Mouse (Mus musculus) testis, adult 2 months (tissue): Measurements from ENCODE around the gene Abcc2.

Source experiments
- CTCF ChIP-seq: fragments of 200-500 bp; IDR thresholded peaks from 2 replicates; pipeline ENCODE4 v1.5.1; 2012; ENCODE audit warnings: low read depth, mild to moderate bottlenecking, inconsistent platforms, low read length, moderate library complexity; ENCODE audit not compliant: control insufficient read depth, insufficient read depth, insufficient replicate concordance
- POLR2A ChIP-seq: fragments of 200-500 bp; IDR thresholded peaks from 2 replicates; pipeline ENCODE4 v1.6.1; 2012; ENCODE audit warnings: low read depth, mild to moderate bottlenecking, inconsistent platforms, low read length, moderate library complexity; ENCODE audit not compliant: control insufficient read depth

- TF ChIP-seq CTCF: no peak
- no peak for TF ChIP-seq POLR2A
Measured at GRCm38 (mm10) chr19:43880420-43880819, 98.4 kb downstream of the Abcc2 start.
